Mouse (Mus musculus): ENCODE results near the gene Gadd45a. TPM values are rescaled to one million over a fixed set of nuclear protein-coding genes. Genes with fewer than 3 reads are reported as not detected.
A peak's percentile ranks its signal among the peaks of the same experiment; 100 is the strongest.

Gadd45a gene
- polyA plus RNA-seq, 1 experiment from 2014 or later, result 13.0 TPM

- H3K27ac ChIP-seq (ENCODE audit: low read depth), result peak overlapping the region; percentile 59
- no peak overlapping the region for H3K4me2 ChIP-seq
- no peak overlapping the region for H3K4me3 ChIP-seq (ENCODE audit: low read depth, low read length)
- H3K27me3 ChIP-seq (ENCODE audit: insufficient read depth, low read length), result no peaks in the 10 kb centered on the region
- no peaks in the 10 kb centered on the region for H3K9me3 ChIP-seq (ENCODE audit: low read depth, low read length)
- WGBS, result 23% methylated on average over 7 of the region's 7 CpGs
- peak; percentile 90 for DNase-seq
- H3K4me1 ChIP-seq (ENCODE audit: insufficient read depth), result 0 out of 2 replicates have a peak, but pooled peaks cover 3% of the 10 kb centered on the region
- no peak overlapping the region for H3K9ac ChIP-seq
- ATAC-seq (ENCODE audit: insufficient read depth), result peak; percentile 97
- TF ChIP-seq CTCF (IDR thresholded peaks at IDR 0.05; ENCODE audit: low read depth), result no peak
- H3K36me3 ChIP-seq (ENCODE audit: insufficient read depth), result no peaks in the 10 kb centered on the region
Observed at GRCm38 (mm10) chr6:67048880-67049694, 11.8 kb upstream of the Gadd45a start.

GRCm38 (mm10) chr6:67048052-67048691 lies 10.9 kb upstream of the Gadd45a start:
- 73% methylated on average over 3 of the region's 3 CpGs for WGBS
- H3K27me3 ChIP-seq (ENCODE audit: insufficient read depth, low read length), result no peaks in the 10 kb centered on the region
- H3K27ac ChIP-seq (ENCODE audit: low read depth), result 0 out of 2 replicates have a peak overlapping the region, but pooled peaks have one; percentile 42
- TF ChIP-seq CTCF (IDR thresholded peaks at IDR 0.05; ENCODE audit: low read depth), result no peak
- H3K4me1 ChIP-seq (ENCODE audit: insufficient read depth), result 0 out of 2 replicates have a peak, but pooled peaks cover 3% of the 10 kb centered on the region
- no peak for DNase-seq
- no peak overlapping the region for H3K4me2 ChIP-seq
- H3K36me3 ChIP-seq (ENCODE audit: insufficient read depth), result no peaks in the 10 kb centered on the region
- H3K4me3 ChIP-seq (ENCODE audit: low read depth, low read length), result no peak overlapping the region
- no peaks in the 10 kb centered on the region for H3K9me3 ChIP-seq (ENCODE audit: low read depth, low read length)
- H3K9ac ChIP-seq, result no peak overlapping the region
- ATAC-seq (ENCODE audit: insufficient read depth), result no peak

GRCm38 (mm10) chr6:67046937-67047336 lies 9.7 kb upstream of the Gadd45a start:
- H3K36me3 ChIP-seq (ENCODE audit: insufficient read depth), result no peaks in the 10 kb centered on the region
- H3K27ac ChIP-seq (ENCODE audit: low read depth), result no peak overlapping the region
- H3K27me3 ChIP-seq (ENCODE audit: insufficient read depth, low read length), result no peaks in the 10 kb centered on the region
- no peak for DNase-seq
- ATAC-seq (ENCODE audit: insufficient read depth), result no peak
- no peaks in the 10 kb centered on the region for H3K9me3 ChIP-seq (ENCODE audit: low read depth, low read length)
- no peak overlapping the region for H3K4me3 ChIP-seq (ENCODE audit: low read depth, low read length)
- no peak overlapping the region for H3K9ac ChIP-seq
- WGBS, result 53% methylated on average over 3 of the region's 3 CpGs
- 0 out of 2 replicates have a peak, but pooled peaks cover 3% of the 10 kb centered on the region for H3K4me1 ChIP-seq (ENCODE audit: insufficient read depth)
- TF ChIP-seq CTCF (IDR thresholded peaks at IDR 0.05; ENCODE audit: low read depth), result no peak
- H3K4me2 ChIP-seq, result no peak overlapping the region

GRCm38 (mm10) chr6:67045424-67045823 lies 8.2 kb upstream of the Gadd45a start:
- WGBS, result 69% methylated on average over 3 of the region's 3 CpGs
- H3K27me3 ChIP-seq (ENCODE audit: insufficient read depth, low read length), result no peaks in the 10 kb centered on the region
- no peak for TF ChIP-seq CTCF (IDR thresholded peaks at IDR 0.05; ENCODE audit: low read depth)
- no peak overlapping the region for H3K4me2 ChIP-seq
- DNase-seq, result no peak
- ATAC-seq (ENCODE audit: insufficient read depth), result no peak
- no peak overlapping the region for H3K4me3 ChIP-seq (ENCODE audit: low read depth, low read length)
- no peak overlapping the region for H3K9ac ChIP-seq
- H3K27ac ChIP-seq (ENCODE audit: low read depth), result no peak overlapping the region
- H3K4me1 ChIP-seq (ENCODE audit: insufficient read depth), result 0 out of 2 replicates have a peak, but pooled peaks cover 3% of the 10 kb centered on the region
- H3K9me3 ChIP-seq (ENCODE audit: low read depth, low read length), result no peaks in the 10 kb centered on the region
- no peaks in the 10 kb centered on the region for H3K36me3 ChIP-seq (ENCODE audit: insufficient read depth)

GRCm38 (mm10) chr6:67040904-67041410 lies 3.7 kb upstream of the Gadd45a start:
- Histone ChIP-seq H3K27me3 (ENCODE audit: insufficient read depth, low read length) (no peaks in the 10 kb centered on the region), H3K4me1 (ENCODE audit: insufficient read depth) (0 out of 2 replicates have a peak, but pooled peaks cover 3% of the 10 kb centered on the region), H3K36me3 (ENCODE audit: insufficient read depth) (no peaks in the 10 kb centered on the region), H3K9ac (no peak overlapping the region), H3K4me2 (no peak overlapping the region), H3K4me3 (ENCODE audit: low read depth, low read length) (no peak overlapping the region), H3K27ac (ENCODE audit: low read depth) (no peak overlapping the region), H3K9me3 (ENCODE audit: low read depth, low read length) (no peaks in the 10 kb centered on the region)
- no peak for TF ChIP-seq CTCF (IDR thresholded peaks at IDR 0.05; ENCODE audit: low read depth)
- ATAC-seq (ENCODE audit: insufficient read depth) (no peak), DNase-seq (no peak)
- 65% methylated on average over 4 of the region's 4 CpGs for WGBS

GRCm38 (mm10) chr6:67038964-67039363 lies 1.7 kb upstream of the Gadd45a start:
- no peaks in the 10 kb centered on the region for H3K36me3 ChIP-seq (ENCODE audit: insufficient read depth)
- no peaks in the 10 kb centered on the region for H3K27me3 ChIP-seq (ENCODE audit: insufficient read depth, low read length)
- H3K4me2 ChIP-seq, result no peak overlapping the region
- no peak for DNase-seq
- no peak for ATAC-seq (ENCODE audit: insufficient read depth)
- H3K27ac ChIP-seq (ENCODE audit: low read depth), result no peak overlapping the region
- H3K9ac ChIP-seq, result no peak overlapping the region
- no peak overlapping the region for H3K4me3 ChIP-seq (ENCODE audit: low read depth, low read length)
- peaks cover 8% of the 10 kb centered on the region; the same call in 1 of the 2 replicates for H3K4me1 ChIP-seq (ENCODE audit: insufficient read depth)
- no peaks in the 10 kb centered on the region for H3K9me3 ChIP-seq (ENCODE audit: low read depth, low read length)
- WGBS, result 92% methylated on average over 3 of the region's 3 CpGs
- no peak for TF ChIP-seq CTCF (IDR thresholded peaks at IDR 0.05; ENCODE audit: low read depth)

- Histone ChIP-seq H3K9ac (peak overlapping the region; percentile 75), H3K4me2 (peak overlapping the region; percentile 66), H3K36me3 (ENCODE audit: insufficient read depth) (no peaks in the 10 kb centered on the region), H3K27ac (ENCODE audit: low read depth) (peak overlapping the region; percentile 92), H3K4me3 (ENCODE audit: low read depth, low read length) (peak overlapping the region; percentile 67), H3K4me1 (ENCODE audit: insufficient read depth) (peaks cover 8% of the 10 kb centered on the region; the same call in 1 of the 2 replicates), H3K27me3 (ENCODE audit: insufficient read depth, low read length) (no peaks in the 10 kb centered on the region), H3K9me3 (ENCODE audit: low read depth, low read length) (no peaks in the 10 kb centered on the region)
- DNase-seq (peak; percentile 93), ATAC-seq (ENCODE audit: insufficient read depth) (peak; percentile 82)
- TF ChIP-seq CTCF (IDR thresholded peaks at IDR 0.05; ENCODE audit: low read depth), result peak; percentile 72
- WGBS, result under 1% methylated on average over 29 of the region's 29 CpGs
Observed at GRCm38 (mm10) chr6:67036356-67036811, 873 bp downstream of the Gadd45a start.

All from lung, embryonic 14.5 days (tissue).